Mouse (Mus musculus) ZHBTc4 (cell line): ENCODE results near the gene Chchd1.
"Not testable (repeated sequence)": the region's sequence is repeated elsewhere in the genome, so short reads cannot be mapped to it uniquely, and the experiment has no call there.

Experiments
- DNase-seq: peaks from one replicate; pipeline ENCODE4 v3.0.0-alpha.2; 2011; ENCODE audit warnings: low read depth, low spot score

Chchd1 gene

GRCm38 (mm10) chr14:20689009-20689408 lies 13.8 kb upstream of the Chchd1 start:
- no peak for DNase-seq

- DNase-seq: no peak
Observed at GRCm38 (mm10) chr14:20691772-20692171, 11.0 kb upstream of the Chchd1 start.

GRCm38 (mm10) chr14:20693589-20694101 lies 9.2 kb upstream of the Chchd1 start:
- DNase-seq: no peak

- peak; percentile 15 for DNase-seq
Observed at GRCm38 (mm10) chr14:20694185-20694883, 8.5 kb upstream of the Chchd1 start.

GRCm38 (mm10) chr14:20694884-20695760 lies 7.7 kb upstream of the Chchd1 start, which contains the start of gene Fut11:
TSS of gene Fut11 (plus strand) at chr14:20694968.
- DNase-seq: peak; percentile 95

- DNase-seq: peak; percentile 29
Observed at GRCm38 (mm10) chr14:20695761-20696520, 6.9 kb upstream of the Chchd1 start.

- DNase-seq: peak; percentile 39
Observed at GRCm38 (mm10) chr14:20696986-20697385, 5.8 kb upstream of the Chchd1 start.

GRCm38 (mm10) chr14:20698515-20698914 lies 4.3 kb upstream of the Chchd1 start:
- DNase-seq: no peak

GRCm38 (mm10) chr14:20700362-20700761 lies 2.4 kb upstream of the Chchd1 start:
- no peak for DNase-seq

GRCm38 (mm10) chr14:20701554-20701953 lies 1.3 kb upstream of the Chchd1 start:
- DNase-seq: no peak

- peak; percentile 14 for DNase-seq
Observed at GRCm38 (mm10) chr14:20702096-20702740, 588 bp upstream of the Chchd1 start.

- not testable (repeated sequence) for DNase-seq
Observed at GRCm38 (mm10) chr14:20703461-20703860, 655 bp downstream of the Chchd1 start.

- peak; percentile 75 for DNase-seq
Observed at GRCm38 (mm10) chr14:20707201-20708190, 4.7 kb downstream of the Chchd1 start, which contains the start of gene Zswim8. TSS of gene Zswim8 (plus strand) at chr14:20707552.

- DNase-seq: peak; percentile 23
Observed at GRCm38 (mm10) chr14:20708239-20708638, 5.4 kb downstream of the Chchd1 start.

- DNase-seq: peak; percentile 28
Observed at GRCm38 (mm10) chr14:20713832-20714231, 11.0 kb downstream of the Chchd1 start.

- no peak for DNase-seq
Observed at GRCm38 (mm10) chr14:20718443-20718842, 15.6 kb downstream of the Chchd1 start.

GRCm38 (mm10) chr14:20719767-20720166 lies 17.0 kb downstream of the Chchd1 start:
- no peak for DNase-seq

- no peak for DNase-seq
Observed at GRCm38 (mm10) chr14:20721371-20721770, 18.6 kb downstream of the Chchd1 start.

- DNase-seq: no peak
Observed at GRCm38 (mm10) chr14:20723006-20723405, 20.2 kb downstream of the Chchd1 start.

- peak; percentile 69 for DNase-seq
Observed at GRCm38 (mm10) chr14:20724043-20724442, 21.2 kb downstream of the Chchd1 start.
